Mouse (Mus musculus): ENCODE measurements around the gene Acox2.

DNA sequence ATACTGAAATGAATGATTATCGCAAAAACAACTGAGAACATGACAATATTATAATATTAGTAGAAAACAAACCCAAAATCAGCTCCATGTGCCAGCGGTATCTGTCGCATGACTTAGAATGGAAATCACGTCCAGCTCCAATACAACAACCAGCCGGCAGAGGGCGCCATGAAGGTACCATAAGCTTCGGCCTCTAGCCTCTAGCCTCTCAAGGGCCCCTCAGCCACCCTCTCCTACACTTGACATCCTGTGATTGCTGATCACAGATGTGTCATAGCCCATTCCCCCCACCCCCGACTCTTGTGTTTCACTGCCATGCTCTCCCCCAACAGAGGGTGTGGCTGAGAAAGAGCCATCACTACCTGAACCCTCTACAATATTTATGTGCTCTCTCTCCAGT lies 41.1 kb upstream of the Acox2 start:
- TF ChIP-seq CTCF (IDR thresholded peaks at IDR 0.05; ENCODE audit: borderline replicate concordance, insufficient read depth, low read length) = peak; percentile 27; the same call in 1 of the 2 replicates
- TF ChIP-seq POLR2A (IDR thresholded peaks at IDR 0.05; ENCODE audit: low read depth, low read length) = no peak

All from embryonic fibroblast, embryonic 13.5 days (primary cell).